24 mouse cellular contexts compared by ENCODE assay signal in the genomic region with DNA sequence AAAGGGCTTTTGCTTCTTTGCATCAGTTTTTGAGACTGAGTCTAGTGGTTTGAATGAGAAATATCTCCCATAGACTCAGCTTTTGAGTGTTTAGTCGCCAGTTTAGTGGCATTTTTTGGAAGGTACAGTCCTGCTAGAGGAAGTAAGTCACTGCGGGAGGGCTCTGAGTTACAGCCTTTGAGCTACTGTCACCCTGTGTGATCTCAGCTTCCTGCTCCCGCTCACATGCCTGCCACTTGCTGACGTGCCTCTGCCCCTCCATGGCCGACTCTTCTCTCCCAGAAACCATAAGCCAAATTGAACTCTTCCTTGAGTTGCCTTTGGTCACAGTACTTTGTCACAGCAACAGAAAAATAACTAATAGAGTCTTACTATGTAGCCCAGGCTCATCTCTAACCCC. TPM values are rescaled to one million over a fixed set of nuclear protein-coding genes. Genes with fewer than 3 reads are reported as not detected.
DNase-seq lines count a peak whose midpoint lies in the region; ATAC-seq and TF ChIP-seq lines count a peak whose summit lies in the region.
"Had no signal": no experiment of that assay in that cellular context is flagged by ENCODE, and none has a peak within 500 bp of the region (broad histone marks: within the 10 kb centered on the region; RNA-seq: fewer than 3 reads in every experiment).

No protein-coding gene starts in this region.

- peak overlapping the region; percentile 38 for H3K4me3 ChIP-seq in megakaryocyte, embryonic 14.5 days (replicated peaks)
- no peak overlapping the region for H3K4me3 ChIP-seq in left cerebral cortex, adult 2 months
- H3K4me3 ChIP-seq: forebrain, embryonic 10.5 days; heart, embryonic 10.5 days; kidney, embryonic 15.5 days; limb, embryonic 10.5 days; midbrain, embryonic 15.5 days; neural tube, embryonic 13.5 days had no signal

- H3K9me3 ChIP-seq in megakaryocyte, embryonic 14.5 days: no peaks in the 10 kb centered on the region
- H3K9me3 ChIP-seq: forebrain, embryonic 10.5 days; heart, embryonic 10.5 days; kidney, embryonic 15.5 days; limb, embryonic 10.5 days; midbrain, embryonic 15.5 days; neural tube, embryonic 13.5 days had no signal

- intact Hi-C loops in left cerebral cortex, adult 2 months (cut with DNase I): no loop called here

- no peak for TF ChIP-seq CTCF in left cerebral cortex, adult 2 months (IDR thresholded peaks at IDR 0.05)

- peaks cover 94% of the 10 kb centered on the region for H3K4me1 ChIP-seq in megakaryocyte, embryonic 14.5 days
- H3K4me1 ChIP-seq: forebrain, embryonic 10.5 days; midbrain, embryonic 15.5 days; neural tube, embryonic 13.5 days had no signal

- H3K27ac ChIP-seq in left cerebral cortex, adult 2 months: no peak overlapping the region
- H3K27ac ChIP-seq: forebrain, embryonic 10.5 days; heart, embryonic 10.5 days; kidney, embryonic 15.5 days; limb, embryonic 10.5 days; midbrain, embryonic 15.5 days; neural tube, embryonic 13.5 days had no signal

- H3K36me3 ChIP-seq in megakaryocyte, embryonic 14.5 days (replicated peaks; ENCODE audit: low read length): peaks cover 81% of the 10 kb centered on the region
- H3K36me3 ChIP-seq: forebrain, embryonic 10.5 days; heart, embryonic 10.5 days; kidney, embryonic 15.5 days; limb, embryonic 10.5 days had no signal

- DNase-seq in heart, adult 11 months: peak; percentile 87
- DNase-seq in heart, adult 18-20 months: no peak
- DNase-seq in thymus, postnatal 36 days: peak; percentile 14 to 20
- DNase-seq in left cerebral cortex, adult 18-20 months (ENCODE audit: low spot score in 2 of 2): no peak
- no peak for DNase-seq in left cerebral cortex, adult 2 months (ENCODE audit: extremely low spot score in 1 of 2, low spot score in 2 of 2)
- no peak for DNase-seq in adrenal gland, postnatal 14 days
- DNase-seq: adrenal gland, postnatal 36 days; cerebellum, adult 11 months; cerebellum, postnatal 10 days; gastrocnemius, postnatal 36 days; heart, postnatal 4 days; liver, postnatal 0 days had no signal

- H3K27me3 ChIP-seq in megakaryocyte, embryonic 14.5 days (replicated peaks): no peaks in the 10 kb centered on the region
- H3K27me3 ChIP-seq: kidney, embryonic 15.5 days; midbrain, embryonic 15.5 days; neural tube, embryonic 13.5 days had no signal

- peak; percentile 60; the same call in 1 of the 2 replicates for ATAC-seq in common myeloid progenitor, adult 5-6 weeks (replicated peaks; ENCODE audit: low read depth, poor library complexity, severe bottlenecking)
- ATAC-seq: forebrain, embryonic 16.5 days; hindbrain, embryonic 16.5 days; intestine, embryonic 16.5 days; liver, postnatal 0 days; lung, postnatal 0 days; midbrain, embryonic 15.5 days had no signal

RNA-seq across cellular contexts. Expression of gene Gsdme, which starts 40.7 kb away (rescaled TPM):
- total RNA-seq in heart, adult 18-20 months (2021): under 1 TPM; 0.30 to 0.44 TPM
- 6.6 and 9.5 TPM in 2 replicates for total RNA-seq in common myeloid progenitor, adult 5-6 weeks (2017)
- 1.5 TPM in 1 of 2 replicates, not detected in the other for polyA plus RNA-seq in megakaryocyte, embryonic 14.5 days (2012; ENCODE audit: insufficient read depth, low replicate concordance)
- total RNA-seq in left cerebral cortex, adult 18-20 months (2021): 10 to 100 TPM; 12.3 to 12.4 TPM
- total RNA-seq in left cerebral cortex, adult 2 months (2021): 10 to 100 TPM; 11.8 to 12.1 TPM
- total RNA-seq in adrenal gland, postnatal 14 days (2021): 1.0 and 2.1 TPM in 2 replicates

Comparison
In these comparisons a context has a peak if more than half of its experiments do, and no peak if none do; other contexts are left out.
1. DNase-seq: peak in heart, adult 11 months (single experiment) and thymus, postnatal 36 days (2 of 2); none in heart, adult 18-20 months (0 of 2), left cerebral cortex, adult 18-20 months (0 of 2), left cerebral cortex, adult 2 months (0 of 2) and adrenal gland, postnatal 14 days (single experiment).